Mouse (Mus musculus) myocyte (in vitro differentiated cells): Measurements from ENCODE around the gene Thumpd2.

ENCODE experiments used
- CEBPB ChIP-seq: IDR thresholded peaks from 2 replicates; pipeline ENCODE4 v1.6.1; 2011; ENCODE audit warnings: mild to moderate bottlenecking, moderate library complexity; ENCODE audit not compliant: poor library complexity, insufficient read depth, severe bottlenecking
- E2F4 ChIP-seq: IDR thresholded peaks from one replicate; pipeline ENCODE4 v1.6.1; 2011; ENCODE audit warnings: mild to moderate bottlenecking, control low read depth, moderate library complexity; ENCODE audit not compliant: insufficient read depth
- MAX ChIP-seq: IDR thresholded peaks from one replicate; pipeline ENCODE4 v1.6.1; 2011; ENCODE audit warnings: low read depth, mild to moderate bottlenecking, control low read depth
- MYOG ChIP-seq, 3 experiments: IDR thresholded peaks; one replicate each; pipeline ENCODE4 v1.6.1; 2011; ENCODE audit warnings: control low read depth in 2 of 3, low read depth in 2 of 3, mild to moderate bottlenecking in 2 of 3; ENCODE audit not compliant: insufficient read length in 2 of 3, control insufficient read depth in 1 of 3, insufficient read depth in 1 of 3
- POLR2A ChIP-seq: IDR thresholded peaks from one replicate; pipeline ENCODE4 v1.6.1; 2011; ENCODE audit warnings: low read depth, mild to moderate bottlenecking, control low read depth, moderate library complexity; ENCODE audit not compliant: insufficient read length
- POLR2AphosphoS2 ChIP-seq: IDR thresholded peaks from one replicate; pipeline ENCODE4 v1.6.1; 2011; ENCODE audit warnings: low read depth, control low read depth; ENCODE audit not compliant: insufficient read length
- SRF ChIP-seq: IDR thresholded peaks from one replicate; pipeline ENCODE4 v1.6.1; 2011; ENCODE audit warnings: low read depth; ENCODE audit not compliant: control insufficient read depth, insufficient read length
- TCF12 ChIP-seq: IDR thresholded peaks from one replicate; pipeline ENCODE4 v1.6.1; 2011; ENCODE audit warnings: mild to moderate bottlenecking, control low read depth; ENCODE audit not compliant: poor library complexity, insufficient read depth, severe bottlenecking
- TCF3 ChIP-seq: IDR thresholded peaks from one replicate; pipeline ENCODE4 v1.6.1; 2011; ENCODE audit warnings: low read depth, control low read depth; ENCODE audit not compliant: insufficient read length
- USF1 ChIP-seq: IDR thresholded peaks from one replicate; pipeline ENCODE4 v1.6.1; 2011; ENCODE audit warnings: low read depth, mild to moderate bottlenecking, control low read depth, moderate library complexity

DNA sequence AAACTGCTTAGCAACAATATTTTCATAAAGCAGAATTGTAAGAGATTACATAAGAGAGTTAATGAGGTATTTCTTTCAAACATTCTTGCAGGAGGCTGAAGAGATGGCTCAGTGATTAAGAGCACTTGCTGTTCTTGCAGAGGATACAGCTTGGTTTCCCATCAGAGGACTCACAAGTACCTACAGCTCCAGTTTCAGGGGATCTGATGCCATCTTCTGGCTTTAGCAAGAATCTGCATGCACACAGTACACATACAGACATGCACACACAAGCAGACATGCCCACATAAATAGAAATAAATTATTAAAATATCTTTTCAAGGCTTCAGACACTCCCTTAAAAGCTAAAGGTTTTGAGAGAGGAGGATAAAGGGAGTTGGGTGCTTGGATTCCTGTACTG is 33.6 kb upstream of the Thumpd2 start:
- TF ChIP-seq POLR2A (no peak), POLR2AphosphoS2 (no peak), MAX (no peak), USF1 (no peak), E2F4 (no peak), TCF3 (no peak), TCF12 (no peak), SRF (no peak), CEBPB (no peak), MYOG (IDR thresholded peaks at IDR 0.05; ENCODE audit: control insufficient read depth in 1 of 3, insufficient read depth in 1 of 3, insufficient read length in 2 of 3, low read depth in 2 of 3) (no peak)
